Mouse (Mus musculus): ENCODE results near the gene Stx2. TPM values are rescaled to one million over a fixed set of nuclear protein-coding genes. Genes with fewer than 3 reads are reported as not detected.

The Stx2 gene
- polyA plus RNA-seq, 1 experiment from 2014 or later: 27.5 TPM

DNA sequence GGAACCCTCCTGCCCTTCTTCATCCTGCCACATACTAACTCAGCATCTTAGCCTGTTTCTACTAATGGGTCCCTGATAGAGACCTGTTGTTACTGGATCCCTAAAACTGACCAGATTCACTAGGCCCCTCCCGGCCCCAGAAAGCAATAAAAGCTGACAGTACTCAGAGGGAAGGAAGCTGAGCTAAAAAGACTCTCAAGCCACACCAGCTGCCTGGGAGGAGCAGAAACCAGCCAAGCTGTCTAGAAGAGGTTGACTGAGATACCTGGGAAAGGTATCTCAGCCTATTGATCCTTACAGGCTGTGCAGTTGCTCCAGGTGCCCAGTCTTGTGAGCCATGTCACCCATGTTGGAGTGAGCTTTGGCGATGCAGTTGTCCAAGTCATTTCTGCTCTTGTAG is 17.4 kb upstream of the Stx2 start:
- Histone ChIP-seq H3K36me3 (peaks cover 33% of the 10 kb centered on the region), H3K27me3 (no peaks in the 10 kb centered on the region), H3K4me3 (no peak overlapping the region), H3K27ac (no peak overlapping the region), H3K9ac (no peak overlapping the region), H3K4me1 (peaks cover 7% of the 10 kb centered on the region), H3K4me2 (no peak overlapping the region), H3K9me3 (no peaks in the 10 kb centered on the region)
- WGBS: 90% methylated on average over 2 of the region's 2 CpGs
- ATAC-seq (ENCODE audit: insufficient number of reproducible peaks, insufficient read depth, low FRiP score, low TSS enrichment, low read depth): no peak

GRCm38 (mm10) chr5:129025048-129025447 is 16.7 kb upstream of the Stx2 start:
- H3K4me2 ChIP-seq: no peak overlapping the region
- H3K9ac ChIP-seq: no peak overlapping the region
- no peaks in the 10 kb centered on the region for H3K27me3 ChIP-seq
- no peak overlapping the region for H3K27ac ChIP-seq
- H3K4me1 ChIP-seq: peaks cover 7% of the 10 kb centered on the region
- peaks cover 33% of the 10 kb centered on the region for H3K36me3 ChIP-seq
- WGBS: 45% methylated on average over 2 of the region's 2 CpGs
- no peak overlapping the region for H3K4me3 ChIP-seq
- no peaks in the 10 kb centered on the region for H3K9me3 ChIP-seq
- ATAC-seq (ENCODE audit: insufficient number of reproducible peaks, insufficient read depth, low FRiP score, low TSS enrichment, low read depth): no peak

DNA sequence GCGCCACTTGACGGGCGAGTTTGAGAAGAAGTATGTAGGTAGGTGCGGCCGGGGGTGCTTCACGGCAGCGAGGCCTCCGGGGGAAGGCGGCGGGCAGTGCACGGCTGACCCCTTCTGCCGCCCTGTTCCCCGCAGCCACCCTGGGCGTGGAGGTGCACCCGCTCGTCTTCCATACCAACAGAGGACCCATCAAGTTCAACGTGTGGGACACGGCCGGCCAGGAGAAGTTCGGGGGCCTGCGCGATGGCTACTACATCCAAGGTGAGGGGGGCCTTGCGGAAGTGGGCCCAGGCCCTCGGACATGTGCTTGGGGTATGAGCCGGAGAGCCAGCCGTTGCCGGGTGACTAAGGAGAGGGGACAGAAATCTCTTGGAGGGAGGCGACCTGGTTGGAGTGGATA is 12.4 kb upstream of the Stx2 start:
- H3K4me2 ChIP-seq: peak overlapping the region; percentile 67
- WGBS: 2% methylated on average over 28 of the region's 28 CpGs
- H3K27ac ChIP-seq: peak overlapping the region; percentile 97
- H3K36me3 ChIP-seq: peaks cover 25% of the 10 kb centered on the region
- ATAC-seq (ENCODE audit: insufficient number of reproducible peaks, insufficient read depth, low FRiP score, low TSS enrichment, low read depth): peak; percentile 5; the same call in 1 of the 2 replicates
- peaks cover 15% of the 10 kb centered on the region for H3K4me1 ChIP-seq
- H3K27me3 ChIP-seq: no peaks in the 10 kb centered on the region
- H3K4me3 ChIP-seq: peak overlapping the region; percentile 93
- H3K9ac ChIP-seq: peak overlapping the region; percentile 97
- H3K9me3 ChIP-seq: no peaks in the 10 kb centered on the region

GRCm38 (mm10) chr5:129020300-129020668 is 11.9 kb upstream of the Stx2 start:
- Histone ChIP-seq H3K36me3 (peaks cover 20% of the 10 kb centered on the region), H3K9me3 (no peaks in the 10 kb centered on the region), H3K27me3 (no peaks in the 10 kb centered on the region), H3K4me2 (peak overlapping the region; percentile 67), H3K9ac (peak overlapping the region; percentile 97), H3K27ac (peak overlapping the region; percentile 97), H3K4me1 (peaks cover 15% of the 10 kb centered on the region), H3K4me3 (peak overlapping the region; percentile 93)
- peak; percentile 73 for ATAC-seq (ENCODE audit: insufficient number of reproducible peaks, insufficient read depth, low FRiP score, low TSS enrichment, low read depth)
- 1% methylated on average over 53 of the region's 56 CpGs for WGBS

DNA sequence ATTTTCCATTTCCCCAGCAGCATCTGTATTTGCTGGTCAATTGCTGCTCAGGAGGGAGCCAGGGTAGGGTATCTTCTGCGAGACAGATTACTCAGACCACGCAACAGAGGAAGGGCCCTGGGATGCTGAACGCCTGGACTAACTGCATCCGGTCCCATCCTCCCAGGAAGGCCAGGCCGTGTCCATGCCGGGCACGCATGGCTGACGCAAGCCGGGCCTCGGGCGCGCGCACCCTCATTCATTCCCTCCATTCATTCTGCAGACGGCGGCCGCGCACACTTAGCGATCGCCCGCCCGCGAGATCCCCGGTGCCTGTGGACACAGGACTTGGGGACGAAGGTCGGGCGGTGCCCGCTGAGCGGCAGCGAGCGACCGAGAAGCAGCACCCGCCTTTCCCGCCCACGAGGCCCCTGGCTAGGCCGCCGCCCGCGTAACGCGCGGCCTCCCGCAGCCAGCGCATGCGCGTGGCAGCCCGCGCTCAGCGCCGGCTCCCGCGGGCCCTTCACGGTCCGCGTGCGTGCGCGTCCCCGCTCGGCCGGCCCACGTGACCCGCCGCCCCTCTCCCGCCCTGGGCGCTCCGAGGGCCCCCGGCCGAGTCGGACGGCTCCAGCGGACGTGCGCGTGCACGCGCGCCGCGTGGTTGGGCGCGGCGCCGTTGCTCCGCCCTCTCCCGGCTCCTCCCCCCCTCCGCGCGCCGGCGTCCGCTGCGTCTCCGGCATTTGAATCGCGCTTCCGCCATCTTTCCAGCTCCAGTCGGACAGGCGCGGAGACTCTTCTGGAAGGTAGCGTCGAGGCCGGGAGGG is 11.3 kb upstream of the Stx2 start, which contains the start of gene Ran:
Gene Ran (plus strand): TSS at position 573 of the 803 bp plus-strand sequence.
- Histone ChIP-seq H3K9ac (peak within 1 kb of the TSS; percentile 97), H3K9me3 (no peaks in the 10 kb centered on the region), H3K4me1 (peaks cover 15% of the 10 kb centered on the region), H3K36me3 (peaks cover 14% of the 10 kb centered on the region), H3K27me3 (no peaks in the 10 kb centered on the region), H3K4me2 (peak within 1 kb of the TSS; percentile 67), H3K4me3 (peak within 1 kb of the TSS; percentile 93), H3K27ac (peak within 1 kb of the TSS; percentile 97)
- ATAC-seq (ENCODE audit: insufficient number of reproducible peaks, insufficient read depth, low FRiP score, low TSS enrichment, low read depth): peak; percentile 83
- under 1% methylated on average over 74 of the region's 102 CpGs for WGBS

DNA sequence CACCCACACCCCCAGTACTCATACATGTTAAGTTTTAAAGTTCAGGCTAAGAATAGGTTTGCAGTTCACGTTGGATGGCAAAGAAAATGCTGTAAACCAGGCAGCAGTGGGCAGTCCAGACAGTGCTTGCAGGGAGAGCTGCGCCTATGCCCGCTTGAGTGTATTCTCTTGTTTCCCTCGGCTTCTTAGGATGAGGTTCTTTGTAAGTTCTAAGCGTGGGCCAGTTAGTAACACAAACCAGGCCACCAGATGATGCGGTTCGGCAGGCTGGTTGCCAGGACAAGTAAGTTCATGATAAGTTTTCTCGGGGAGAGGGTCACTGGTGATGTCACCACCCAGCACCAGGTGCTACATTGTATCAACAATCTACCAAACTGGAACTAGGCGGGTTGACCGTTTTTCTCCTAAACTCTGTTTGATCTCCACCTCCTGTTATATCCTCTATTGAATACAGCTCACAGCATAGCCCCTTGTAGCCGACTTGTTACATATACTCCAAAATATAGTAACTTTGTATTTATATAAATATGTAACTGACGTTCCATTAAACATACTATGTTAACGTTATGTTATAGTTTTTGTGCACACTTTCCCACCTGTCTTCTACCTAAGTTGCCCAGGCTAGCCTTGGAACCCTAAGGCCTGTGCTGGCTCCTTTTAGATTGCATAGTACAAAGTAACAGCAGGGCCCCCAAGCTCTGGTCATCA is 10.6 kb upstream of the Stx2 start:
- Histone ChIP-seq H3K36me3 (peaks cover 9% of the 10 kb centered on the region), H3K27ac (peak overlapping the region; percentile 92), H3K4me1 (peaks cover 15% of the 10 kb centered on the region), H3K9me3 (no peaks in the 10 kb centered on the region), H3K9ac (peak overlapping the region; percentile 80), H3K4me2 (peak overlapping the region; percentile 66), H3K27me3 (no peaks in the 10 kb centered on the region), H3K4me3 (peak overlapping the region; percentile 93)
- 86% methylated on average over 13 of the region's 13 CpGs for WGBS
- ATAC-seq (ENCODE audit: insufficient number of reproducible peaks, insufficient read depth, low FRiP score, low TSS enrichment, low read depth): no peak

GRCm38 (mm10) chr5:129016370-129016769 is 8.0 kb upstream of the Stx2 start:
- WGBS: 89% methylated on average over 3 of the region's 3 CpGs
- H3K27ac ChIP-seq: no peak overlapping the region
- ATAC-seq (ENCODE audit: insufficient number of reproducible peaks, insufficient read depth, low FRiP score, low TSS enrichment, low read depth): no peak
- H3K27me3 ChIP-seq: no peaks in the 10 kb centered on the region
- H3K9me3 ChIP-seq: no peaks in the 10 kb centered on the region; the same call in 1 of the 2 replicates
- H3K4me2 ChIP-seq: no peak overlapping the region
- H3K4me1 ChIP-seq: 0 out of 2 replicates have a peak, but pooled peaks cover 9% of the 10 kb centered on the region
- no peak overlapping the region for H3K4me3 ChIP-seq
- no peak overlapping the region for H3K9ac ChIP-seq
- no peaks in the 10 kb centered on the region for H3K36me3 ChIP-seq

- 82% methylated on average over 5 of the region's 5 CpGs for WGBS
Observed at GRCm38 (mm10) chr5:129015540-129015939, 7.2 kb upstream of the Stx2 start.

GRCm38 (mm10) chr5:129015020-129015419 is 6.6 kb upstream of the Stx2 start:
- Histone ChIP-seq H3K27ac (no peak overlapping the region), H3K27me3 (no peaks in the 10 kb centered on the region), H3K4me3 (no peak overlapping the region), H3K4me1 (0 out of 2 replicates have a peak, but pooled peaks cover 8% of the 10 kb centered on the region), H3K9ac (no peak overlapping the region), H3K36me3 (no peaks in the 10 kb centered on the region), H3K4me2 (no peak overlapping the region), H3K9me3 (no peaks in the 10 kb centered on the region; the same call in 1 of the 2 replicates)
- 79% methylated on average over 3 of the region's 3 CpGs for WGBS
- no peak for ATAC-seq (ENCODE audit: insufficient number of reproducible peaks, insufficient read depth, low FRiP score, low TSS enrichment, low read depth)

More at GRCm38 (mm10) chr5:129015540-129015939, 7.2 kb upstream of the Stx2 start:
- no peaks in the 10 kb centered on the region; the same call in 1 of the 2 replicates for H3K9me3 ChIP-seq
- no peak overlapping the region for H3K4me3 ChIP-seq
- H3K36me3 ChIP-seq: no peaks in the 10 kb centered on the region
- H3K4me2 ChIP-seq: no peak overlapping the region
- H3K9ac ChIP-seq: no peak overlapping the region
- H3K4me1 ChIP-seq: 0 out of 2 replicates have a peak, but pooled peaks cover 8% of the 10 kb centered on the region
- no peak overlapping the region for H3K27ac ChIP-seq
- ATAC-seq (ENCODE audit: insufficient number of reproducible peaks, insufficient read depth, low FRiP score, low TSS enrichment, low read depth): no peak
- H3K27me3 ChIP-seq: no peaks in the 10 kb centered on the region

GRCm38 (mm10) chr5:129010937-129011336 is 2.6 kb upstream of the Stx2 start:
- H3K9me3 ChIP-seq: no peaks in the 10 kb centered on the region; the same call in 1 of the 2 replicates
- 81% methylated on average over 2 of the region's 2 CpGs for WGBS

DNA sequence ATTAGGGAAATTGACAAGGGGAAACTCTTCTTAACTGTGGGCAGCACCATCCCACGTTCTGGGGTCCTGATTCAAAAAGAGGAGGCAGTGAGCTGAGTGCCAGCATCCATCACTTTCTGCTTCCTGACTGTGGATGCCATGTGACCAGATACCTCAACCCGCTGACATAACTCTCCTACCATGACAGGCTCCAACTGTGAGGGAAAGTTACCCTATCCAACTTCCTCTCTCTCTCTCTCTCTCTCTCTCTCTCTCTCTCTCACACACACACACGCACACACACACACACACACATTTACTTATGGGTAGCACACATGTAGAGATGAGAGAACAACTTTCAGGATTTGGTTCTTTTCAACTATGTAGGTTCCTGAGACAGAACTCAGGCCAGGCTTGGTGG is 1.2 kb upstream of the Stx2 start:
- Histone ChIP-seq H3K27ac (no peak overlapping the region), H3K4me2 (no peak overlapping the region), H3K27me3 (no peaks in the 10 kb centered on the region), H3K4me3 (no peak overlapping the region), H3K36me3 (0 out of 2 replicates have a peak, but pooled peaks cover 10% of the 10 kb centered on the region), H3K4me1 (peaks cover 24% of the 10 kb centered on the region), H3K9me3 (no peaks in the 10 kb centered on the region; the same call in 1 of the 2 replicates), H3K9ac (no peak overlapping the region)
- no peak for ATAC-seq (ENCODE audit: insufficient number of reproducible peaks, insufficient read depth, low FRiP score, low TSS enrichment, low read depth)
- 74% methylated on average over 3 of the region's 3 CpGs for WGBS

More at GRCm38 (mm10) chr5:129010937-129011336, 2.6 kb upstream of the Stx2 start:
- Histone ChIP-seq H3K9ac (no peak overlapping the region), H3K27me3 (no peaks in the 10 kb centered on the region), H3K27ac (no peak overlapping the region), H3K4me2 (no peak overlapping the region), H3K4me3 (no peak overlapping the region), H3K4me1 (peaks cover 19% of the 10 kb centered on the region), H3K36me3 (no peaks in the 10 kb centered on the region)
- no peak for ATAC-seq (ENCODE audit: insufficient number of reproducible peaks, insufficient read depth, low FRiP score, low TSS enrichment, low read depth)

All from embryonic facial prominence, embryonic 13.5 days (tissue).